Mouse (Mus musculus) lung, postnatal 0 days (tissue): Measurements from ENCODE around the gene Neu2. TPM values are rescaled to one million over a fixed set of nuclear protein-coding genes. Genes with fewer than 3 reads are reported as not detected.

Experiments used
- ATAC-seq: fragments of 200-750 bp; cut with Nextera tagmentation; 2 replicates; pipeline ENCODE4 v1.8.0; 2017; ENCODE audit warnings: moderate library complexity
- DNase-seq: peaks from one replicate; pipeline ENCODE4 v3.0.0-alpha.2; 2016; ENCODE audit warnings: low spot score
- H3K27ac ChIP-seq: fragments of 300-500 bp; sonication (generic); 2 replicates; pipeline ENCODE4 v1.5.1; 2014; ENCODE audit warnings: antibody characterized with exemption, mild to moderate bottlenecking, low read length, mixed read lengths
- H3K27me3 ChIP-seq: fragments of 300-500 bp; sonication (generic); replicated peaks from 2 replicates; pipeline ENCODE4 v1.6.1; 2014; ENCODE audit warnings: low read length, mixed read lengths; ENCODE audit not compliant: insufficient read depth
- H3K36me3 ChIP-seq: fragments of 300-500 bp; sonication (generic); 2 replicates; pipeline ENCODE4 v1.6.1; 2014; ENCODE audit warnings: low read length, mixed read lengths; ENCODE audit not compliant: insufficient read depth
- H3K4me1 ChIP-seq: fragments of 300-500 bp; sonication (generic); 2 replicates; pipeline ENCODE4 v1.6.1; 2014; ENCODE audit warnings: antibody characterized with exemption, low read depth, low read length, mixed read lengths; ENCODE audit not compliant: insufficient read depth
- H3K4me2 ChIP-seq: fragments of 300-500 bp; sonication (generic); replicated peaks from 2 replicates; pipeline ENCODE4 v1.6.1; 2014; ENCODE audit warnings: low read depth, mild to moderate bottlenecking, low read length, moderate library complexity, mixed read lengths
- H3K4me3 ChIP-seq: fragments of 300-500 bp; sonication (generic); 2 replicates; pipeline ENCODE4 v1.5.1; 2014; ENCODE audit warnings: low read depth, low read length
- H3K9ac ChIP-seq: fragments of 300-500 bp; sonication (generic); replicated peaks from 2 replicates; pipeline ENCODE4 v1.6.1; 2014; ENCODE audit warnings: low read depth, mild to moderate bottlenecking
- H3K9me3 ChIP-seq: fragments of 300-500 bp; sonication (generic); 2 replicates; pipeline ENCODE4 v1.6.1; 2016; ENCODE audit warnings: low read length, mixed read lengths
- CTCF ChIP-seq: IDR thresholded peaks from 2 replicates; pipeline ENCODE4 v1.5.1; 2016; ENCODE audit warnings: antibody characterized with exemption, mild to moderate bottlenecking
- EP300 ChIP-seq: IDR thresholded peaks from 2 replicates; pipeline ENCODE4 v1.6.1; 2016; ENCODE audit warnings: antibody characterized with exemption, mild to moderate bottlenecking, control low read depth
- WGBS: fragments of 180-500 bp; shearing (Covaris S2); extraction: QIAGEN DNeasy Blood & Tissue Kit; methylation state at CpG from one replicate; pipeline ENCODE4 v1.1.7; 2014; 5-methylcytosine and 5-hydroxymethylcytosine counted together
- polyA plus RNA-seq: library from polyadenylated mRNA; unstranded; fragments of >200 nt; fragmentation: Nextera tagmentation; extraction: Ambion mirVana; gene quantifications from 2 replicates; pipeline ENCODE4 v1.2.1, GENCODE M21; 2015

Neu2 gene
- polyA plus RNA-seq, 1 experiment from 2014 or later = 2.9 TPM

DNA sequence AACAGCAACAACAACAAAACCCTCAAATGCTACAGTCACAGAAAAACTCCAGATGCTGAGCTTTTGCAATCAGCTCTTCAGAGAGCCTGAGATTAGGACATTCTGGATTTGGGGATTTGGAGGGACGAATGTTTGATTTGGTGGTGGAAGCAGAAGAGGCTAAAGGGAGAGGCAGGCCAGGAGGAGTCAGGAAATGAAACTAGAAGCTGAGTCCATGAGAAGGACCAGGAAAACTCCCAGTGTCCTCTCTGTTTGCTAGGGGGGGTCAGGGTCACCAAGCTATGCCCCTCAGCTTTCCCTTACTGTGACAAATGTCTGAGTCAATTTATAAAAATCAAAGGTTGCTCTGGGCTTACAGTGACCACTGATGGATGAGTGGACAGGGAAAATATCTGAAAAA, 43.9 kb downstream of the Neu2 start:
- no peak overlapping the region for H3K9ac ChIP-seq
- ATAC-seq (no peak), DNase-seq (no peak)
- H3K27me3 ChIP-seq = no peaks in the 10 kb centered on the region
- no peak for TF ChIP-seq CTCF
- no peak for TF ChIP-seq EP300
- H3K27ac ChIP-seq = no peak overlapping the region
- no peaks in the 10 kb centered on the region for H3K9me3 ChIP-seq
- WGBS = 45% methylated on average over 1 of the region's 1 CpGs
- H3K4me2 ChIP-seq = no peak overlapping the region
- H3K36me3 ChIP-seq = no peaks in the 10 kb centered on the region
- H3K4me3 ChIP-seq = no peak overlapping the region
- H3K4me1 ChIP-seq = no peaks in the 10 kb centered on the region

DNA sequence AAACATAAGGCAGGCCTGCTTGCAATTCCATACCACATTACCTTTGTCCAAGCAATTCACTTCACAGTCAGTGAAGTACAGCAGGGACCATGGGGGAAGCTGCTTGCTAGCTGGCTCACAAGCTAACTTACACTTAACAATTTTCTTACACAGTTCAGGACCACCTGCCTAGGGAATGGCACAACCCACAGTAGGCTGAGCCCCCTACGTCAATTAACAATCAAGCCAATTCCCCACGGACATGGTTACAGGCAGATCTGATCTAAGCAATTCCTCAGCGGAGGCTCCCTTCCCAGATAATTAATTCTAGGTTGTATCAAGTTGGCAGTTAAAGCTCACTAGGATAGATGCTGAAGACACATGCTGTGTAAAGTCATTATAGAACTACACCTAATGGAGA, 53.3 kb downstream of the Neu2 start:
- no peak overlapping the region for H3K4me2 ChIP-seq
- H3K4me1 ChIP-seq = no peaks in the 10 kb centered on the region
- 73% methylated on average over 3 of the region's 3 CpGs for WGBS

DNA sequence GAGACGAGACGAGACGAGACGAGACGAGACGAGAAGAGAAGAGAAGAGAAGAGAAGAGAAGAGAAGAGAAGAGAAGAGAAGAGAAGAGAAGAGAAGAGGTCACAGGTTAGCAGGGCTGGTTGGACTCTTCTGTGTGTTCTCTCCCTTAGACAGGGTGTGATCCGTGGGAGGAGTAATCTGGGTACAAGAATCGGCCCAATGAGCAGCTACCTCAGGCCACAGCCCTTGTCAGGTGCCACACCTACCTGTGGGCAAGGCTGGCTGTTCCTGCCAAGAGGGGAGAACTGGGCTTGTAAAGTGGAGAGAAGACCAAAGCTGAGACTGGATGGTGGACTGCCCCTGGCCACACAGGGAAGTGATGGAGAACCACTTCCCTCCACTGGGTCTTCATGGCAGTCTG, 56.1 kb downstream of the Neu2 start:
- H3K4me1 ChIP-seq = no peaks in the 10 kb centered on the region
- ATAC-seq (no peak), DNase-seq (no peak)
- TF ChIP-seq EP300 (no peak), CTCF (no peak)
- no peak overlapping the region for H3K4me3 ChIP-seq
- H3K4me2 ChIP-seq = no peak overlapping the region
- 82% methylated on average over 5 of the region's 8 CpGs for WGBS
- no peaks in the 10 kb centered on the region for H3K9me3 ChIP-seq
- no peaks in the 10 kb centered on the region for H3K27me3 ChIP-seq
- H3K36me3 ChIP-seq = no peaks in the 10 kb centered on the region
- H3K9ac ChIP-seq = no peak overlapping the region
- H3K27ac ChIP-seq = no peak overlapping the region

More for the DNA sequence above, 53.3 kb downstream of the Neu2 start:
- no peak overlapping the region for H3K4me3 ChIP-seq
- DNase-seq (no peak), ATAC-seq (no peak)
- TF ChIP-seq CTCF (no peak), EP300 (no peak)
- H3K27ac ChIP-seq = no peak overlapping the region
- no peaks in the 10 kb centered on the region for H3K27me3 ChIP-seq
- H3K9ac ChIP-seq = no peak overlapping the region
- no peaks in the 10 kb centered on the region for H3K9me3 ChIP-seq
- H3K36me3 ChIP-seq = no peaks in the 10 kb centered on the region

DNA sequence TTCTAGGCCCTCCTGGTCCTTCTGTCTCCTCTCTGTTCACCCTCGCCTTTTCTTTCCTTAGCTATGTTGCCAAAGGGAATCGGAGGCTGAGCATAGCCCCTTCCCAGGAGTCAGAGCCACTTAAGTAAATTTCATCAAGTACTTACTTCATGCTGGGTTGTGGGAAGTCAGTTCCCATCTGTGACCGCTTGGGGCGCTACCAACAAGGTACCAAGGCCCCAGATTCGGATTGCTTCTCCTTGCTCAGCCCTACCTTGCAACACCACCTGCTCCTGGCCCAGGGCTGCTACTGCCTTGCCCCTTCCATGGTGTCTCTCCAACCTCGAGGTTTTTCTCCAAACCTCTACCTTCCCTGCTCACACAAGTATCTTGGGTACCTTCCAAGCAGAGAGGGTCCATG, 58.7 kb downstream of the Neu2 start:
- ATAC-seq = no peak
- TF ChIP-seq EP300 = no peak
- TF ChIP-seq CTCF = peak; percentile 67
- Histone ChIP-seq H3K9ac (no peak overlapping the region), H3K4me1 (no peaks in the 10 kb centered on the region; the same call in 1 of the 2 replicates), H3K4me2 (no peak overlapping the region), H3K9me3 (no peaks in the 10 kb centered on the region), H3K27ac (no peak overlapping the region), H3K27me3 (no peaks in the 10 kb centered on the region), H3K36me3 (no peaks in the 10 kb centered on the region), H3K4me3 (no peak overlapping the region)
- WGBS = 32% methylated on average over 6 of the region's 6 CpGs
- DNase-seq = no peak

DNA sequence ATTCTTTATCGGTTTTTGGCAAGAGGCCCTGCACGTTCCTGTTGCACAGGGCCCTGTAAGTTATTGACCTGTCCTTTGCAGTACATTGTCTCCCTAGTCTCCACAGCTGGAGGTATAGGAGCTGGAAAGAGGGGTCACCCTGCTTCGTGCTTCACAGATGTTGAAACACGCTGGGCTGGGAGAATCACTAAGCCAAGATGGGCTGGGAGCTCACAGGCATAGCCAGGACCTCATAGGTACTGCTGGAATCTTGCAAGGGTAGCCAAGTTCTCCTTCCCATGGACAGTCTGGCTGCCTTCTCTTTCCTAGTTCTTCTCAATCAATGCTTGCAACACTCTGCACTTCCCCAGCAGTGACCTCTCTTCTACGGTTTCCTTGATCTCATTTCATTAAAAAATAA, 63.6 kb downstream of the Neu2 start:
- peaks cover 7% of the 10 kb centered on the region; the same call in 1 of the 2 replicates for H3K4me1 ChIP-seq
- no peak overlapping the region for H3K4me3 ChIP-seq
- H3K4me2 ChIP-seq = peak overlapping the region; percentile 20
- no peaks in the 10 kb centered on the region for H3K27me3 ChIP-seq
- H3K36me3 ChIP-seq = no peaks in the 10 kb centered on the region
- H3K9ac ChIP-seq = no peak overlapping the region
- DNase-seq (no peak), ATAC-seq (no peak)
- no peaks in the 10 kb centered on the region for H3K9me3 ChIP-seq
- WGBS = 38% methylated on average over 5 of the region's 5 CpGs
- peak overlapping the region; percentile 81 for H3K27ac ChIP-seq
- TF ChIP-seq EP300 (no peak), CTCF (no peak)

DNA sequence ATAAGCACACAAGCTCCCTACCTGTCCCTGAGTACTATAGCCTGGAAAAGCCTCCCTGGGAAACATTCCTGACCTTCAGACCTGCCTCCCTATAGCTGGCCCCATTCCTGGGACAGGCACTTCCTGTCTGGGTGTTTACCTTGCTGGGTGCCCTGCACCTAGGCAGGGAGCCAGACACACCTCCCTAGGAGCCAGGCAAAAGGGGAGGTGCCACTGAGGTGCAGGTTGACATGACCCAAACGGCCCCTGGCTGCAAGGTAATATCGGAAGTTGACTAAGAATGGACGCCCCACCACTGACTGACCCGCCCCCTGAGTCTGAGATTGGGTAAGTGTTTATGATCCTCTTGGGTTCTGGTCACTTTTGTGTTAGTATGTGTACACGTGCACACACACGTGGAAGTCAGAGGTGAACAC, 64.1 kb downstream of the Neu2 start, which contains the start of gene Ngef:
TSS of gene Ngef (minus strand) at position 71 of the 416 bp plus-strand sequence.
- peaks cover 7% of the 10 kb centered on the region; the same call in 1 of the 2 replicates for H3K4me1 ChIP-seq
- H3K9me3 ChIP-seq = no peaks in the 10 kb centered on the region
- no peak within 1 kb of the TSS for H3K9ac ChIP-seq
- 22% methylated on average over 6 of the region's 6 CpGs for WGBS
- ATAC-seq (peak; percentile 86), DNase-seq (peak; percentile 87)
- H3K36me3 ChIP-seq = no peaks in the 10 kb centered on the region
- H3K27me3 ChIP-seq = no peaks in the 10 kb centered on the region
- no peak for TF ChIP-seq CTCF
- no peak for TF ChIP-seq EP300
- peak within 1 kb of the TSS; percentile 20 for H3K4me2 ChIP-seq
- H3K27ac ChIP-seq = peak within 1 kb of the TSS; percentile 81
- no peak within 1 kb of the TSS for H3K4me3 ChIP-seq

DNA sequence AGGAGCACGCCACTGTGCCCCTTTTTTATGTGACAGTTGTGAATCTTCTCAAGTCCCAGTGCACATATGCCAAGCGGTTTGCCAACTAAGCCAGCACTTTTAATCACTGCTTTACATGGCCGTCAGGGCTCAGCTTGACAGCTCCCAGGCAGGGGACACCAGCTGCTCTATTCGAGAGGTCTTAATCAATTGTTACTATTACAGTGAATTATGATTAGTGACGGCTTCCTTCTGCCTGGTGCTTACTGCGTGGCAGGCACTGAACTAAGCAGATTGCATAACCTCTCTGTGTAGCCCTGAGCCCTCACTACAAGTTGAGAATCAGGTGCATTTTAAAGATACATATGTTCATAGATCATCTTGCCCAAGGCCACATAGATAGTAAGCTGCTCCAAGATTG, 64.7 kb downstream of the Neu2 start:
- H3K27ac ChIP-seq = peak overlapping the region; percentile 81
- H3K4me2 ChIP-seq = peak overlapping the region; percentile 20
- H3K9me3 ChIP-seq = no peaks in the 10 kb centered on the region
- no peak overlapping the region for H3K4me3 ChIP-seq
- TF ChIP-seq EP300 (no peak), CTCF (no peak)
- peak; percentile 46 for DNase-seq
- no peak overlapping the region for H3K9ac ChIP-seq
- H3K36me3 ChIP-seq = no peaks in the 10 kb centered on the region
- WGBS = 37% methylated on average over 6 of the region's 6 CpGs
- H3K27me3 ChIP-seq = no peaks in the 10 kb centered on the region
- H3K4me1 ChIP-seq = peaks cover 7% of the 10 kb centered on the region; the same call in 1 of the 2 replicates
- ATAC-seq = peak; percentile 58
